Mouse (Mus musculus) small intestine, adult 2 months (tissue): Measurements from ENCODE around the gene Gpr132. TPM values are rescaled to one million over a fixed set of nuclear protein-coding genes. Genes with fewer than 3 reads are reported as not detected.

Source experiments
- H3K27ac ChIP-seq: fragments of 200-500 bp; 2 replicates; pipeline ENCODE4 v1.5.1; 2012; ENCODE audit warnings: low read depth, low read length, control low read depth, inconsistent platforms; ENCODE audit not compliant: insufficient read depth
- H3K27me3 ChIP-seq: fragments of 200-500 bp; 2 replicates; pipeline ENCODE4 v1.6.1; 2012; ENCODE audit warnings: mild to moderate bottlenecking, moderate library complexity, low read length, inconsistent platforms; ENCODE audit not compliant: control insufficient read depth, insufficient read depth
- H3K36me3 ChIP-seq: fragments of 200-500 bp; 2 replicates; pipeline ENCODE4 v1.6.1; 2012; ENCODE audit warnings: mild to moderate bottlenecking, low read length, control low read depth, inconsistent platforms; ENCODE audit not compliant: control insufficient read depth, insufficient read depth
- H3K4me1 ChIP-seq: fragments of 200-500 bp; 2 replicates; pipeline ENCODE4 v1.6.1; 2012; ENCODE audit warnings: low read length, inconsistent platforms, mixed read lengths; ENCODE audit not compliant: control insufficient read depth, insufficient read depth, insufficient read length
- H3K4me3 ChIP-seq: fragments of 200-500 bp; 2 replicates; pipeline ENCODE4 v1.5.1; 2012; ENCODE audit warnings: low read depth, mild to moderate bottlenecking, control low read depth, inconsistent platforms, low read length, moderate library complexity
- CTCF ChIP-seq: fragments of 200-500 bp; IDR thresholded peaks from 2 replicates; pipeline ENCODE4 v1.5.1; 2012; ENCODE audit warnings: low read depth, mild to moderate bottlenecking, control low read depth, inconsistent platforms, low read length, moderate library complexity, mixed read lengths; ENCODE audit not compliant: insufficient replicate concordance, insufficient read length; ENCODE audit errors: extremely low read depth
- POLR2A ChIP-seq: fragments of 200-500 bp; IDR thresholded peaks from 2 replicates; pipeline ENCODE4 v1.6.1; 2012; ENCODE audit warnings: low read depth, mild to moderate bottlenecking, control low read depth, inconsistent platforms, low read length, moderate library complexity
- WGBS: fragments of 180-500 bp; shearing (Covaris S2); methylation state at CpG from one replicate; pipeline ENCODE4 v1.1.7; 2018; 5-methylcytosine and 5-hydroxymethylcytosine counted together
- polyA plus RNA-seq: library from polyadenylated mRNA; depleted of rRNA; stranded (reverse); fragments of >200 nt; gene quantifications from 2 replicates; pipeline ENCODE4 v1.2.3, GENCODE M21; 2012

Gene Gpr132
- polyA plus RNA-seq, 1 experiment = 8.2 TPM

- WGBS = 56% methylated on average over 4 of the region's 4 CpGs
- Histone ChIP-seq H3K36me3 (no peaks in the 10 kb centered on the region), H3K27me3 (no peaks in the 10 kb centered on the region), H3K4me1 (no peaks in the 10 kb centered on the region), H3K4me3 (no peak overlapping the region), H3K27ac (peak overlapping the region; percentile 5; the same call in 1 of the 2 replicates)
- no peak for TF ChIP-seq POLR2A
- no peak for TF ChIP-seq CTCF
These were observed 26.9 kb upstream of the Gpr132 start for GRCm38 (mm10) chr12:112894969-112895368.

- Histone ChIP-seq H3K4me1 (no peaks in the 10 kb centered on the region), H3K27ac (no peak overlapping the region), H3K4me3 (no peak overlapping the region), H3K36me3 (no peaks in the 10 kb centered on the region), H3K27me3 (no peaks in the 10 kb centered on the region)
- 66% methylated on average over 11 of the region's 11 CpGs for WGBS
- TF ChIP-seq POLR2A (no peak), CTCF (no peak)
These were observed 26.4 kb upstream of the Gpr132 start for GRCm38 (mm10) chr12:112894303-112894884.

GRCm38 (mm10) chr12:112885465-112885864 lies 17.4 kb upstream of the Gpr132 start:
- WGBS = 53% methylated on average over 7 of the region's 7 CpGs
- H3K36me3 ChIP-seq = no peaks in the 10 kb centered on the region

GRCm38 (mm10) chr12:112881301-112881815 lies 13.3 kb upstream of the Gpr132 start:
- H3K36me3 ChIP-seq = no peaks in the 10 kb centered on the region
- H3K4me1 ChIP-seq = peaks cover 24% of the 10 kb centered on the region
- H3K27ac ChIP-seq = no peak overlapping the region
- peaks cover 5% of the 10 kb centered on the region; the same call in 1 of the 2 replicates for H3K27me3 ChIP-seq
- TF ChIP-seq POLR2A (no peak), CTCF (no peak)
- no peak overlapping the region for H3K4me3 ChIP-seq
- WGBS = 72% methylated on average over 6 of the region's 6 CpGs

More at GRCm38 (mm10) chr12:112885465-112885864, 17.4 kb upstream of the Gpr132 start:
- no peaks in the 10 kb centered on the region for H3K27me3 ChIP-seq
- no peak overlapping the region for H3K4me3 ChIP-seq
- TF ChIP-seq CTCF (no peak), POLR2A (no peak)
- no peak overlapping the region for H3K27ac ChIP-seq
- H3K4me1 ChIP-seq = no peaks in the 10 kb centered on the region

GRCm38 (mm10) chr12:112880661-112881060 lies 12.6 kb upstream of the Gpr132 start:
- Histone ChIP-seq H3K36me3 (no peaks in the 10 kb centered on the region), H3K4me1 (peaks cover 31% of the 10 kb centered on the region), H3K27me3 (peaks cover 5% of the 10 kb centered on the region; the same call in 1 of the 2 replicates), H3K27ac (no peak overlapping the region), H3K4me3 (no peak overlapping the region)
- TF ChIP-seq CTCF (no peak), POLR2A (no peak)
- 91% methylated on average over 4 of the region's 4 CpGs for WGBS

GRCm38 (mm10) chr12:112879731-112880130 lies 11.7 kb upstream of the Gpr132 start:
- 55% methylated on average over 5 of the region's 5 CpGs for WGBS
- H3K27ac ChIP-seq = no peak overlapping the region
- H3K27me3 ChIP-seq = peaks cover 5% of the 10 kb centered on the region; the same call in 1 of the 2 replicates
- H3K36me3 ChIP-seq = no peaks in the 10 kb centered on the region
- no peak overlapping the region for H3K4me3 ChIP-seq
- H3K4me1 ChIP-seq = peaks cover 32% of the 10 kb centered on the region
- TF ChIP-seq POLR2A = no peak
- TF ChIP-seq CTCF = no peak

- under 1% methylated on average over 37 of the region's 37 CpGs for WGBS
- Histone ChIP-seq H3K36me3 (no peaks in the 10 kb centered on the region), H3K27me3 (peaks cover 5% of the 10 kb centered on the region; the same call in 1 of the 2 replicates), H3K4me3 (peak overlapping the region; percentile 44), H3K4me1 (peaks cover 33% of the 10 kb centered on the region), H3K27ac (no peak overlapping the region)
- no peak for TF ChIP-seq CTCF
- TF ChIP-seq POLR2A = no peak
These were observed 9.6 kb upstream of the Gpr132 start for GRCm38 (mm10) chr12:112877607-112878020.
